Mouse (Mus musculus) midbrain, postnatal 0 days (tissue): Measurements from ENCODE around the gene Rcc2. TPM values are rescaled to one million over a fixed set of nuclear protein-coding genes. Genes with fewer than 3 reads are reported as not detected.
A peak's percentile ranks its signal among the peaks of the same experiment; 100 is the strongest.

Experiments
- ATAC-seq: fragments of 200-750 bp; cut with Nextera tagmentation; 2 replicates; pipeline ENCODE4 v1.8.0; 2017; ENCODE audit warnings: moderate number of reproducible peaks, mild to moderate bottlenecking, moderate TSS enrichment, moderate library complexity; ENCODE audit not compliant: low FRiP score
- DNase-seq: peaks from one replicate; pipeline ENCODE4 v3.0.0-alpha.2; 2015; ENCODE audit warnings: low spot score
- H3K27ac ChIP-seq: fragments of 300-500 bp; sonication (generic); 2 replicates; pipeline ENCODE4 v1.5.1; 2014; ENCODE audit warnings: low read depth, mild to moderate bottlenecking, low read length, mixed read lengths
- H3K27me3 ChIP-seq: fragments of 300-500 bp; sonication (generic); 2 replicates; pipeline ENCODE4 v1.6.1; 2014; ENCODE audit warnings: low read length, control low read depth, mixed read lengths; ENCODE audit not compliant: insufficient read depth
- H3K36me3 ChIP-seq: fragments of 300-500 bp; sonication (generic); 2 replicates; pipeline ENCODE4 v1.6.1; 2014; ENCODE audit warnings: low read length, control low read depth, mixed read lengths; ENCODE audit not compliant: insufficient read depth
- H3K4me1 ChIP-seq: fragments of 300-500 bp; sonication (generic); 2 replicates; pipeline ENCODE4 v1.6.1; 2014; ENCODE audit warnings: mild to moderate bottlenecking, control low read depth, antibody characterized with exemption, low read length, mixed read lengths; ENCODE audit not compliant: insufficient read depth
- H3K4me2 ChIP-seq: fragments of 300-500 bp; sonication (generic); 2 replicates; pipeline ENCODE4 v1.6.1; 2014; ENCODE audit warnings: low read depth, mild to moderate bottlenecking, low read length, mixed read lengths; ENCODE audit not compliant: poor library complexity, severe bottlenecking
- H3K4me3 ChIP-seq: fragments of 300-500 bp; sonication (generic); 2 replicates; pipeline ENCODE4 v1.5.1; 2014; ENCODE audit warnings: low read depth, mild to moderate bottlenecking, low read length, moderate library complexity
- H3K9ac ChIP-seq: fragments of 300-500 bp; sonication (generic); replicated peaks from 2 replicates; pipeline ENCODE4 v1.6.1; 2014; ENCODE audit warnings: mild to moderate bottlenecking, low read length, moderate library complexity, mixed read lengths; ENCODE audit not compliant: poor library complexity, severe bottlenecking
- H3K9me3 ChIP-seq: fragments of 300-500 bp; sonication (generic); 2 replicates; pipeline ENCODE4 v1.6.1; 2016; ENCODE audit warnings: low read length, control low read depth
- CTCF ChIP-seq: IDR thresholded peaks from 2 replicates; pipeline ENCODE4 v1.5.1; 2016; ENCODE audit warnings: antibody characterized with exemption, mild to moderate bottlenecking
- WGBS: fragments of 180-500 bp; shearing (Covaris S2); extraction: QIAGEN DNeasy Blood & Tissue Kit; methylation state at CpG from one replicate; pipeline ENCODE4 v1.1.7; 2014; 5-methylcytosine and 5-hydroxymethylcytosine counted together
- polyA plus RNA-seq: library from polyadenylated mRNA; unstranded; fragments of >200 nt; fragmentation: Nextera tagmentation; extraction: Ambion mirVana; gene quantifications from 2 replicates; pipeline ENCODE4 v1.2.1, GENCODE M21; 2015
- total RNA-seq: library from RNA; depleted of rRNA; stranded (reverse); fragments of >200 nt; gene quantifications from 2 replicates; pipeline ENCODE4 v1.2.3, GENCODE M21; 2014

Rcc2 gene
- total and polyA plus RNA-seq, 2 experiments from 2014 or later = 13.2 to 51.2 TPM

GRCm38 (mm10) chr4:140683608-140684007 is 16.7 kb upstream of the Rcc2 start:
- Histone ChIP-seq H3K9me3 (no peaks in the 10 kb centered on the region), H3K4me2 (no peak overlapping the region), H3K4me3 (no peak overlapping the region), H3K4me1 (0 out of 2 replicates have a peak, but pooled peaks cover 7% of the 10 kb centered on the region), H3K27me3 (no peaks in the 10 kb centered on the region), H3K27ac (no peak overlapping the region), H3K9ac (no peak overlapping the region), H3K36me3 (no peaks in the 10 kb centered on the region)
- no peak for DNase-seq
- no peak for ATAC-seq
- WGBS = 30% methylated on average over 8 of the region's 8 CpGs
- no peak for TF ChIP-seq CTCF

DNA sequence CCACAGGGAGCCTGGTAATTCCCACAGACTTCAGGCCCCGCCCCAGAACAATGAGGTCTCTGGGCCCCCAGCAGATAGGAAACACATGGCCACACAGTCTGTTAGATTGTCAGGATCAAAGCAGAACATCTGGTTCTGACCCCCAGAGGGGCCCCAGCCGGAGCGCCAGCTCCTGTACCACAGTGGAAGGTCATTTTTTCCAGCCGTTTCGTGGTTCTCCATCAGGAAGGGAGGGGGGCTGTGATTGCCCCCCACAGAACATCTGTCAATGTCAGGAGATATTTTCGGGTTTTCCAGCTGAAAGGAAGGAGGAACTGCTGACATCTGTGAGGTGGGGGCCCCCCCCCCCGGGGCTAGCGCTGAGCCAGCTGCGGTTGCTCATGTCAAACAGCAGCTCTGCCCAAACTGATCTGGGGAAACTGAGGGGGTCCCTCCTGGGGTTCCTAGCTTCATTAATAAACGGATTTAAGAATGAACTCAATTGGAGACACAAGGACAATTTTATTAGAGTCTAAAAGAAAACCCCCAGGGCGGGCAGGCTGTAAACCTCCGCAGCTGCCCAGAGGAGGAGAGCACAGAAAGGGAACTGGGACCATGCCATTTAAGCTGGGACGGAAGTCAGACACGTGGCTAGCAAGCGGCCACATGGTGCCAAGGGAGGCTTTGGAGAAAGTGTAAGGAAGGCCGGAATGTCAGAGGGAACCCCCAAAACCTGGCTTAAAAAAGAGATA is 16.0 kb upstream of the Rcc2 start:
- H3K9me3 ChIP-seq = no peaks in the 10 kb centered on the region
- ATAC-seq (no peak), DNase-seq (peak; percentile 34)
- H3K4me1 ChIP-seq = 0 out of 2 replicates have a peak, but pooled peaks cover 7% of the 10 kb centered on the region
- H3K4me2 ChIP-seq = peak overlapping the region; percentile 24; the same call in 1 of the 2 replicates
- 11% methylated on average over 16 of the region's 16 CpGs for WGBS
- no peaks in the 10 kb centered on the region for H3K27me3 ChIP-seq
- no peak overlapping the region for H3K27ac ChIP-seq
- H3K9ac ChIP-seq = no peak overlapping the region
- no peaks in the 10 kb centered on the region for H3K36me3 ChIP-seq
- no peak overlapping the region for H3K4me3 ChIP-seq
- TF ChIP-seq CTCF = no peak

DNA sequence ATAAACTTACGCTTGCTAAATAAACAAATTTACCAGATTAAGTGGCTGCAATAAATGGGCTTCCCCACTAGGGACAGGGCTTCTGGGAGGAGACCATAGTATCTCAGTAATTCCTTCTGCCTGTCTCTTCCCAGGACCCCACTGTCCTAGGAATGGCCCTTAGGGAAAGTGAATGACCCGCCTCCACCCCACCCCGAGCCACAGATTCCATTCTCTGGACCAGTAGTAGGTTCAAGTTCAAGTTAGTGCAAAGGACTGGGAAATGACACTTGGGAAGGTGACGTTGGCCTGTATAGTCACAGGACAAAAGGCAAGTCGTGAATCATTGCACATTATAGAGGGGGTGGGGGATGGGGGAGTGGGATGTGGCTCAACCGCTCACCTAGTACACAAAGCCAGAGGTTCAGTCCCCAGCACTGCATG is 15.4 kb upstream of the Rcc2 start:
- peak; percentile 53 for TF ChIP-seq CTCF
- Histone ChIP-seq H3K9me3 (no peaks in the 10 kb centered on the region), H3K27ac (no peak overlapping the region), H3K27me3 (no peaks in the 10 kb centered on the region), H3K4me1 (0 out of 2 replicates have a peak, but pooled peaks cover 7% of the 10 kb centered on the region), H3K36me3 (no peaks in the 10 kb centered on the region), H3K4me3 (no peak overlapping the region), H3K9ac (no peak overlapping the region), H3K4me2 (no peak overlapping the region)
- 54% methylated on average over 6 of the region's 6 CpGs for WGBS
- no peak for ATAC-seq
- DNase-seq = no peak

GRCm38 (mm10) chr4:140688044-140688825 is 12.1 kb upstream of the Rcc2 start:
- 0 out of 2 replicates have a peak, but pooled peaks cover 7% of the 10 kb centered on the region for H3K4me1 ChIP-seq
- H3K9ac ChIP-seq = no peak overlapping the region
- H3K27me3 ChIP-seq = no peaks in the 10 kb centered on the region
- H3K9me3 ChIP-seq = no peaks in the 10 kb centered on the region
- 81% methylated on average over 12 of the region's 12 CpGs for WGBS
- H3K4me3 ChIP-seq = no peak overlapping the region
- H3K36me3 ChIP-seq = no peaks in the 10 kb centered on the region
- TF ChIP-seq CTCF = no peak
- DNase-seq = no peak
- no peak overlapping the region for H3K4me2 ChIP-seq
- no peak overlapping the region for H3K27ac ChIP-seq
- ATAC-seq = no peak

DNA sequence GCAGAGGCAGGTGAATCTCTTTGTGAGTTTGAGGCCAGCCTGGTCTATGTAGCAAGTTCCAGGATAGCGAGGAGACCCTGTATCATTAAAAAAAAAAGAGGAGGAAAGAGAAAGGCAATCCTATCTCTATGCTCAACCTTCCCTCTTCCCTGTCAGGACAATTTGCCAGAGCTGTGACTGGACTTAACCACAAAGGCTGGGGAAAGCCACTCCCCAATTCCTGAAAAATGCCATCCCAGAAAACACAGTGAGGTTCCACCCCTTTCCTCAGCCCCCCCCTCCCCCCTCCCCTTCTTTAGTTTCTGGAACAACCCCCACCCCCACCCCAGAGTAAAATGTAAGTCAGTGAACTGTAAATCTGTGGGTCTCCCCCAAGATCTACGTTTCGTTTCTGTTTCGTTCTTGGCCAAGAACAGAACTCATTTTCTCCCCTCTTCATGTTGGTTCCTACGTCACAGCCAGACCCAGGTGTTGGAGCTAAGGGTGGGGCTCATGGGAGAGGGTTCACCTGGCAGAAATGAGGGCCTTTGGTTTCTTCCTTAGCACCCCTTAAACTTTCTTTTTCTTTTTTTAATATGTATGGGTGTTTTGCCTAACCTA is 11.4 kb upstream of the Rcc2 start:
- H3K27me3 ChIP-seq = no peaks in the 10 kb centered on the region
- DNase-seq = no peak
- TF ChIP-seq CTCF = no peak
- no peak overlapping the region for H3K27ac ChIP-seq
- no peaks in the 10 kb centered on the region for H3K36me3 ChIP-seq
- H3K4me3 ChIP-seq = no peak overlapping the region
- 90% methylated on average over 5 of the region's 5 CpGs for WGBS
- no peak overlapping the region for H3K9ac ChIP-seq
- ATAC-seq = no peak
- no peak overlapping the region for H3K4me2 ChIP-seq
- H3K9me3 ChIP-seq = no peaks in the 10 kb centered on the region
- H3K4me1 ChIP-seq = 0 out of 2 replicates have a peak, but pooled peaks cover 7% of the 10 kb centered on the region
